Mouse (Mus musculus): ENCODE data around the gene St7l.

Gene St7l

GRCm38 (mm10) chr3:104963331-104964276 lies 99.8 kb downstream of the St7l start:
- peak; percentile 53 for DNase-seq

- no peak for DNase-seq
These were observed 101.5 kb downstream of the St7l start for GRCm38 (mm10) chr3:104965070-104965855.

- DNase-seq = no peak
These were observed 102.3 kb downstream of the St7l start for GRCm38 (mm10) chr3:104965991-104966554.

GRCm38 (mm10) chr3:104967548-104968300 lies 103.9 kb downstream of the St7l start:
- peak; percentile 85 for DNase-seq
